Mouse (Mus musculus) mature B cell (primary cell): Measurements from ENCODE around the gene Pigv.

Experiments used
- in situ Hi-C: fragments of 300-500 bp; cut with MboI; formaldehyde crosslinking; loops from 2 replicates; pipeline ENCODE4 v1.14.3; 2019

The Pigv gene

GRCm38 (mm10) chr4:133613867-133614266 lies 58.6 kb downstream of the Pigv start:
- in situ Hi-C loops, result no loop called here

DNA sequence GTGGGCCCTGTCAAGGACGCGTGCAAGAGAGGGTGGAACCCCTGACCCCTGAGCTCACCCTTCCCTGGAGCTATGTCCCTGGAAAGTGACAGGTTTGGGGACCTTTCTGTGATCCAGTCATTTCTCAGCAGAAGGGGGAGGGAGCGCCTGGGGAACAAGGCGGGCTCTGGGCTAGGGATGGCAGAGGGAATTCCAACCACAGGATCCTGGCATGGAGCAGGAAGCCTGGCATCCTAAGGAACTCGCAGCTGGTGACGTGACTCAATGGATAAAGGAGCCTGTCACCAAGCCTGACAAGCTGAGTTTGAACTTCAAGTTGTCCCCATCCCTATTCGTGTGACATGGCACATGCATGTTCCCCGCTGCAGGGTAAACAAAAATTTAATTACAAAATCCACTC lies 59.4 kb downstream of the Pigv start:
- in situ Hi-C loops, result no loop called here

- in situ Hi-C loops, result no loop called here
Observed at GRCm38 (mm10) chr4:133612416-133612815, 60.0 kb downstream of the Pigv start.

DNA sequence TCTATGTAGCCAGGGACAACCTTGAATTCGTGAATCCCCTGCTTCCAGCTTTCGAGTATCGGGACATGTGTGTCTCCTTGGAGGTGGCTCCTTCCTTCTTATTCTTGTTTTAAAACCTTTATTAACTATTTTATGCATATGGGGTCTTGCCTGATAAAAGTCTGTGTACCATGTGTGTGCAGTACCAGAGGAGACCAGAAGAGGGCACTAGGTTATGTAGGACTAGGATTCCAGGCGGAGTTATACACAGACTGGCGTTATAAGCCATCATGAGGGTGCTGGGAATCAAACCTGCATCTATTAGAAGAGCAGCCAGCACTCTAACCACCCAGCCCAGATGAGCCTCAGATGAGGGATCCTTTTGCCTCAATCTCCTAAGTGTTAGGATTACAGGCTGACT lies 60.6 kb downstream of the Pigv start:
- in situ Hi-C loops, result no loop called here
